In the genomic region with DNA sequence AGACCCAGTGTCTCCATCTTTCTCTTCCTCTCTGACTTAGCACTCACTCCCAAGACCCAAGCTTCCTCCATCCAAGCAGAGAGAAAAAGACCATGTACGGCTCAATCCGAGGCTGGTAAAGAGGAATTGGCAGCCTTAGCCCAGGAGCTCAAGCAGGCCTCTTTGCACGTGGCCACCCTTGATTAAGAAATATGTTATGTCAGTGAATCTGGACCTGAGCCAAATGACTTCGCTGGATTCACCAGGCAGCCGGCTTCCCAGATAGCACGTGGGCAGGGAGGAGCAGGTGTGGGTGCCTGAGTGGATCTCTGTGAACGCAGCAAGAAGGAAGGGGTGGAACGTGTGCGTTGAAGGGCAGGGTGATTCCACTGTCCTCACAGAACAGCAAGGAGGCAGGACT, we compare ENCODE assay signal across 8 mouse cellular contexts. TPM values are rescaled to one million over a fixed set of nuclear protein-coding genes. Genes with fewer than 3 reads are reported as not detected.
DNase-seq lines count a peak whose midpoint lies in the region; ATAC-seq lines count a peak whose summit lies in the region.

No protein-coding gene starts in this region.

- H3K9me3 ChIP-seq in midbrain, embryonic 11.5 days (ENCODE audit: control insufficient read depth, low read length): no peaks in the 10 kb centered on the region
- no peaks in the 10 kb centered on the region for H3K9me3 ChIP-seq in midbrain, embryonic 10.5 days (replicated peaks)
- no peaks in the 10 kb centered on the region for H3K9me3 ChIP-seq in neural tube, embryonic 14.5 days (ENCODE audit: control insufficient read depth, low read length)

- no peak overlapping the region for H3K4me3 ChIP-seq in midbrain, embryonic 11.5 days (ENCODE audit: low read depth, low read length)
- H3K4me3 ChIP-seq in midbrain, embryonic 10.5 days: no peak overlapping the region
- no peak overlapping the region for H3K4me3 ChIP-seq in neural tube, embryonic 14.5 days (ENCODE audit: low read depth, low read length)

- H3K4me1 ChIP-seq in midbrain, embryonic 11.5 days (ENCODE audit: control insufficient read depth, insufficient read depth, low read length): no peaks in the 10 kb centered on the region
- H3K4me1 ChIP-seq in midbrain, embryonic 10.5 days: 0 out of 2 replicates have a peak, but pooled peaks cover 3% of the 10 kb centered on the region
- no peaks in the 10 kb centered on the region for H3K4me1 ChIP-seq in neural tube, embryonic 14.5 days (ENCODE audit: control insufficient read depth, insufficient read depth, low read length)

- no peak overlapping the region for H3K4me2 ChIP-seq in midbrain, embryonic 11.5 days
- H3K4me2 ChIP-seq in neural tube, embryonic 14.5 days (ENCODE audit: low read depth, low read length): no peak overlapping the region

- peak; percentile 19 for DNase-seq in embryo, embryonic 11.5 days (ENCODE audit: low read depth, low spot score)
- no peak for DNase-seq in embryo, embryonic 10.5 days (ENCODE audit: low spot score)
- peak; percentile 74 for DNase-seq in midbrain, embryonic 11.5 days (ENCODE audit: low spot score, missing footprints)
- no peak for DNase-seq in midbrain, embryonic 10.5 days (ENCODE audit: low spot score)
- DNase-seq in left cerebral cortex, adult 18-20 months (ENCODE audit: low spot score in 2 of 2): peak; percentile 9 to 16
- DNase-seq in urinary bladder, postnatal 25 days (ENCODE audit: low spot score): no peak

- 71% methylated on average over 9 of the region's 9 CpGs for WGBS in midbrain, embryonic 11.5 days
- WGBS in midbrain, embryonic 10.5 days: 76% methylated on average over 9 of the region's 9 CpGs
- 16% methylated on average over 9 of the region's 9 CpGs for WGBS in neural tube, embryonic 14.5 days

- no peak overlapping the region for H3K9ac ChIP-seq in midbrain, embryonic 11.5 days (ENCODE audit: low read length)
- no peak overlapping the region for H3K9ac ChIP-seq in neural tube, embryonic 14.5 days (replicated peaks; ENCODE audit: low read depth, low read length)

- no peak overlapping the region for H3K27ac ChIP-seq in midbrain, embryonic 11.5 days (ENCODE audit: low read depth, low read length)
- no peak overlapping the region for H3K27ac ChIP-seq in midbrain, embryonic 10.5 days (replicated peaks)
- H3K27ac ChIP-seq in neural tube, embryonic 14.5 days (ENCODE audit: low read depth, low read length): no peak overlapping the region

- H3K27me3 ChIP-seq in midbrain, embryonic 11.5 days (ENCODE audit: control insufficient read depth, insufficient read depth, low read length): no peaks in the 10 kb centered on the region
- no peaks in the 10 kb centered on the region for H3K27me3 ChIP-seq in midbrain, embryonic 10.5 days (ENCODE audit: low read depth, poor library complexity, severe bottlenecking)
- no peaks in the 10 kb centered on the region for H3K27me3 ChIP-seq in neural tube, embryonic 14.5 days (ENCODE audit: control insufficient read depth, insufficient read depth, low read length)

- no peaks in the 10 kb centered on the region for H3K36me3 ChIP-seq in midbrain, embryonic 11.5 days (ENCODE audit: control insufficient read depth, insufficient read depth, low read length)
- H3K36me3 ChIP-seq in midbrain, embryonic 10.5 days: no peaks in the 10 kb centered on the region
- H3K36me3 ChIP-seq in neural tube, embryonic 14.5 days (ENCODE audit: control insufficient read depth, insufficient read depth, low read length): no peaks in the 10 kb centered on the region

- no peak for ATAC-seq in midbrain, embryonic 11.5 days (ENCODE audit: low FRiP score)
- peak; percentile 62 for ATAC-seq in frontal cortex, adult (ENCODE audit: low TSS enrichment)
- peak; percentile 90 for ATAC-seq in neural tube, embryonic 14.5 days (ENCODE audit: low read depth)

RNA-seq across cellular contexts. Expression of a gene that starts 33.1 kb away (rescaled TPM):
- polyA plus RNA-seq in midbrain, embryonic 11.5 days (2014; fragmentation: Nextera tagmentation; extraction: Ambion mirVana): 42.1 and 44.1 TPM in 2 replicates
- polyA plus RNA-seq in midbrain, embryonic 10.5 days (2016; fragmentation: Nextera tagmentation; extraction: Ambion mirVana): 30.9 and 40.7 TPM in 2 replicates
- total RNA-seq in left cerebral cortex, adult 18-20 months (2021): 10 to 100 TPM; 17.5 to 19.2 TPM
- polyA plus RNA-seq in neural tube, embryonic 14.5 days (2014; fragmentation: Nextera tagmentation; extraction: Ambion mirVana): 30.6 and 65.3 TPM in 2 replicates

Comparison
In these comparisons a context has a peak if more than half of its experiments do, and no peak if none do; other contexts are left out.
1. DNase-seq: peak in embryo, embryonic 11.5 days (single experiment), midbrain, embryonic 11.5 days (single experiment) and left cerebral cortex, adult 18-20 months (2 of 2); none in embryo, embryonic 10.5 days (single experiment), midbrain, embryonic 10.5 days (single experiment) and urinary bladder, postnatal 25 days (single experiment).